Mouse (Mus musculus): ENCODE data around the gene Khdrbs1.

- no peak for TF ChIP-seq ZKSCAN1 (IDR thresholded peaks at IDR 0.05; ENCODE audit: borderline replicate concordance, low read depth, low read length)
- no peak for TF ChIP-seq MAX (IDR thresholded peaks at IDR 0.05; ENCODE audit: low read length)
- no peak for TF ChIP-seq POLR2A (IDR thresholded peaks at IDR 0.05; ENCODE audit: low read depth, low read length)
- no peak for TF ChIP-seq E2F4 (IDR thresholded peaks at IDR 0.05; ENCODE audit: insufficient replicate concordance, low read depth, low read length)
Measured at GRCm38 (mm10) chr4:129788693-129789092, 46.6 kb upstream of the Khdrbs1 start.

All from CH12.LX (cell line).